Mouse (Mus musculus): ENCODE measurements around the gene Suclg1. TPM values are rescaled to one million over a fixed set of nuclear protein-coding genes. Genes with fewer than 3 reads are reported as not detected.
A peak's percentile ranks its signal among the peaks of the same experiment; 100 is the strongest.

The Suclg1 gene
- 164 and 166 TPM in 2 replicates for polyA plus RNA-seq (2014; fragmentation: Nextera tagmentation; extraction: Ambion mirVana)

- under 1% methylated on average over 58 of the region's 58 CpGs for WGBS
- H3K9me3 ChIP-seq (ENCODE audit: low read depth, low read length) = no peaks in the 10 kb centered on the region
- peak within 1 kb of the TSS; percentile 8 for H3K27ac ChIP-seq (ENCODE audit: low read depth)
- peak; percentile 95 for DNase-seq
- H3K4me1 ChIP-seq (ENCODE audit: insufficient read depth) = peaks cover 4% of the 10 kb centered on the region
- H3K4me3 ChIP-seq (ENCODE audit: low read depth, low read length) = peak within 1 kb of the TSS; percentile 83
- peak within 1 kb of the TSS; percentile 89 for H3K9ac ChIP-seq
- H3K36me3 ChIP-seq (ENCODE audit: insufficient read depth) = no peaks in the 10 kb centered on the region
- peak within 1 kb of the TSS; percentile 63 for H3K4me2 ChIP-seq
- ATAC-seq (ENCODE audit: insufficient read depth) = peak; percentile 95
- H3K27me3 ChIP-seq (ENCODE audit: insufficient read depth, low read length) = no peaks in the 10 kb centered on the region
- no peak for TF ChIP-seq CTCF (IDR thresholded peaks at IDR 0.05; ENCODE audit: low read depth)
These were observed at the start of gene Suclg1 for GRCm38 (mm10) chr6:73248237-73249048. Gene Suclg1, plus strand, starts transcription at chr6:73248382.

- no peak for TF ChIP-seq CTCF (IDR thresholded peaks at IDR 0.05; ENCODE audit: low read depth)
- 63% methylated on average over 2 of the region's 2 CpGs for WGBS
- Histone ChIP-seq H3K4me2 (no peak overlapping the region), H3K4me1 (ENCODE audit: insufficient read depth) (no peaks in the 10 kb centered on the region), H3K9ac (no peak overlapping the region), H3K4me3 (ENCODE audit: low read depth, low read length) (no peak overlapping the region), H3K36me3 (ENCODE audit: insufficient read depth) (no peaks in the 10 kb centered on the region), H3K27me3 (ENCODE audit: insufficient read depth, low read length) (no peaks in the 10 kb centered on the region), H3K9me3 (ENCODE audit: low read depth, low read length) (no peaks in the 10 kb centered on the region), H3K27ac (ENCODE audit: low read depth) (no peak overlapping the region)
- DNase-seq (no peak), ATAC-seq (ENCODE audit: insufficient read depth) (no peak)
These were observed 44.5 kb upstream of the Suclg1 start for GRCm38 (mm10) chr6:73203724-73204123.

GRCm38 (mm10) chr6:73204937-73205336 is 43.2 kb upstream of the Suclg1 start:
- TF ChIP-seq CTCF (IDR thresholded peaks at IDR 0.05; ENCODE audit: low read depth) = peak; percentile 49
- ATAC-seq (ENCODE audit: insufficient read depth) (no peak), DNase-seq (no peak)
- H3K4me3 ChIP-seq (ENCODE audit: low read depth, low read length) = no peak overlapping the region
- H3K9me3 ChIP-seq (ENCODE audit: low read depth, low read length) = no peaks in the 10 kb centered on the region
- no peaks in the 10 kb centered on the region for H3K27me3 ChIP-seq (ENCODE audit: insufficient read depth, low read length)
- WGBS = 62% methylated on average over 4 of the region's 4 CpGs
- no peaks in the 10 kb centered on the region for H3K36me3 ChIP-seq (ENCODE audit: insufficient read depth)
- H3K4me1 ChIP-seq (ENCODE audit: insufficient read depth) = no peaks in the 10 kb centered on the region
- H3K9ac ChIP-seq = no peak overlapping the region
- no peak overlapping the region for H3K27ac ChIP-seq (ENCODE audit: low read depth)
- no peak overlapping the region for H3K4me2 ChIP-seq

GRCm38 (mm10) chr6:73209598-73209997 is 38.6 kb upstream of the Suclg1 start:
- Histone ChIP-seq H3K36me3 (ENCODE audit: insufficient read depth) (no peaks in the 10 kb centered on the region), H3K27ac (ENCODE audit: low read depth) (no peak overlapping the region), H3K9ac (no peak overlapping the region), H3K4me2 (no peak overlapping the region), H3K9me3 (ENCODE audit: low read depth, low read length) (no peaks in the 10 kb centered on the region), H3K4me1 (ENCODE audit: insufficient read depth) (no peaks in the 10 kb centered on the region), H3K4me3 (ENCODE audit: low read depth, low read length) (no peak overlapping the region), H3K27me3 (ENCODE audit: insufficient read depth, low read length) (no peaks in the 10 kb centered on the region)
- no peak for ATAC-seq (ENCODE audit: insufficient read depth)
- 80% methylated on average over 6 of the region's 6 CpGs for WGBS
- no peak for DNase-seq
- no peak for TF ChIP-seq CTCF (IDR thresholded peaks at IDR 0.05; ENCODE audit: low read depth)

GRCm38 (mm10) chr6:73210445-73210972 is 37.7 kb upstream of the Suclg1 start:
- no peak overlapping the region for H3K27ac ChIP-seq (ENCODE audit: low read depth)
- H3K4me3 ChIP-seq (ENCODE audit: low read depth, low read length) = no peak overlapping the region
- H3K36me3 ChIP-seq (ENCODE audit: insufficient read depth) = no peaks in the 10 kb centered on the region
- TF ChIP-seq CTCF (IDR thresholded peaks at IDR 0.05; ENCODE audit: low read depth) = no peak
- H3K9me3 ChIP-seq (ENCODE audit: low read depth, low read length) = no peaks in the 10 kb centered on the region
- no peaks in the 10 kb centered on the region for H3K4me1 ChIP-seq (ENCODE audit: insufficient read depth)
- 57% methylated on average over 4 of the region's 4 CpGs for WGBS
- no peak overlapping the region for H3K4me2 ChIP-seq
- no peak for DNase-seq
- H3K27me3 ChIP-seq (ENCODE audit: insufficient read depth, low read length) = no peaks in the 10 kb centered on the region
- H3K9ac ChIP-seq = no peak overlapping the region
- no peak for ATAC-seq (ENCODE audit: insufficient read depth)

GRCm38 (mm10) chr6:73211036-73211435 is 37.1 kb upstream of the Suclg1 start:
- peak; percentile 80 for DNase-seq
- 69% methylated on average over 3 of the region's 3 CpGs for WGBS
- TF ChIP-seq CTCF (IDR thresholded peaks at IDR 0.05; ENCODE audit: low read depth) = no peak
- no peak overlapping the region for H3K27ac ChIP-seq (ENCODE audit: low read depth)
- no peak overlapping the region for H3K4me2 ChIP-seq
- no peak overlapping the region for H3K9ac ChIP-seq
- H3K27me3 ChIP-seq (ENCODE audit: insufficient read depth, low read length) = no peaks in the 10 kb centered on the region
- H3K9me3 ChIP-seq (ENCODE audit: low read depth, low read length) = no peaks in the 10 kb centered on the region
- H3K4me1 ChIP-seq (ENCODE audit: insufficient read depth) = no peaks in the 10 kb centered on the region
- H3K36me3 ChIP-seq (ENCODE audit: insufficient read depth) = no peaks in the 10 kb centered on the region
- no peak overlapping the region for H3K4me3 ChIP-seq (ENCODE audit: low read depth, low read length)
- ATAC-seq (ENCODE audit: insufficient read depth) = peak; percentile 47; the same call in 1 of the 2 replicates

- Histone ChIP-seq H3K9me3 (ENCODE audit: low read depth, low read length) (no peaks in the 10 kb centered on the region), H3K27ac (ENCODE audit: low read depth) (no peak overlapping the region), H3K4me1 (ENCODE audit: insufficient read depth) (no peaks in the 10 kb centered on the region), H3K27me3 (ENCODE audit: insufficient read depth, low read length) (no peaks in the 10 kb centered on the region), H3K4me2 (no peak overlapping the region), H3K9ac (no peak overlapping the region), H3K4me3 (ENCODE audit: low read depth, low read length) (no peak overlapping the region), H3K36me3 (ENCODE audit: insufficient read depth) (no peaks in the 10 kb centered on the region)
- DNase-seq = no peak
- ATAC-seq (ENCODE audit: insufficient read depth) = no peak
- no peak for TF ChIP-seq CTCF (IDR thresholded peaks at IDR 0.05; ENCODE audit: low read depth)
These were observed 36.6 kb upstream of the Suclg1 start for GRCm38 (mm10) chr6:73211602-73212001.
